ENCODE assay signal across 9 mouse cellular contexts in the genomic region with DNA sequence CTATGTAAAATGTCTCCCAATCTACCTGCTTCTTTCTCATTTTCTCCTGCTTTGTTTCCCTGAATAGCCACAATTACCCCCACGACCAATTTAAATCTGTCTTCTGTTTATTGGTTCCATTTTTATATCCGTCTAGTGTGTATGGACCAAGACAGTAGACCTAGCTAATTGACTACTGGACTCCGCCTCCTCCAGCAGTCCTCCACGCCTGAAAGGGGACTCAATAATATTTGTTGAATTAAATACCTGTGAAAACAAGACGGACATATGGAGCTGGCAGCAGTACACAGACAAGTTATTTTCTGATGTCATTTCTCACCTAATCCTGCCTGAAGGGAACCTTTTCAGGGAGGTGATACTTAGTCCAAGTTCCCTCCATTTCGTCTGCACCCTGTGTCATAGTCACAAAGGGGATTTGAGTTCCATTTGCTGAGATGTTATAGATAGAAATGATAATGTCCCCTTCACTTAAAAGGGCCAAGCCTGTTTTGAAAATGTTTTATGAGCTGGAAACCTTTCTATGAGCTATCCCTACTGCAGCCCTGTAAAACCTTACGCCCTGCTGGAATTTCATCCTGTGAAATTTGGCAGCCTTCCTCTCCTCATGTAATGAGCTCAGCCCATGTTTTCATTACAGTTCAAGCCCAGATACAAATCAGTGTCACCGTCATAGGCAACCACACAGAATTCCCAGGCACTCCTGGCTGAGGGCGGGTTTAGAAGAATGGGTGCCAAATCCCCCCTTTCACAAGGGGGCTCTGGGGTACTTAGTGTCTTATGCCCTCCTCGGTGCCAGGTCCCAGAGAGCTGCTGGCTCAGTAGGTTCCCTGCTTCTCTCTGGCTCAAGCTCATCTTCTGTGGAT.
DNase-seq lines count a peak whose midpoint lies in the region; ATAC-seq and TF ChIP-seq lines count a peak whose summit lies in the region.
"Had no signal": no experiment of that assay in that cellular context is flagged by ENCODE, and none has a peak within 500 bp of the region (broad histone marks: within the 10 kb centered on the region; RNA-seq: fewer than 3 reads in every experiment).

No protein-coding gene starts in this region.

- no peak for TF ChIP-seq EP300 in stomach, postnatal 0 days (optimal IDR thresholded peaks at IDR 0.05)

- no peak for TF ChIP-seq CTCF in stomach, postnatal 0 days (IDR thresholded peaks at IDR 0.05; ENCODE audit: low read depth)

- no peaks in the 10 kb centered on the region for H3K36me3 ChIP-seq in hindbrain, embryonic 14.5 days (replicated peaks; ENCODE audit: control insufficient read depth, insufficient read depth)
- H3K36me3 ChIP-seq in hindbrain, embryonic 11.5 days (ENCODE audit: control insufficient read depth, insufficient read depth, low read length) = no peaks in the 10 kb centered on the region
- no peaks in the 10 kb centered on the region for H3K36me3 ChIP-seq in stomach, postnatal 0 days (ENCODE audit: control insufficient read depth, insufficient read depth, low read length)

- H3K4me3 ChIP-seq in hindbrain, embryonic 14.5 days (replicated peaks; ENCODE audit: low read length) = no peak overlapping the region
- H3K4me3 ChIP-seq in hindbrain, embryonic 11.5 days (ENCODE audit: low read depth, low read length) = no peak overlapping the region
- H3K4me3 ChIP-seq in stomach, postnatal 0 days (ENCODE audit: low read depth, low read length) = no peak overlapping the region
- H3K4me3 ChIP-seq: myocyte had no signal

- peaks cover 4% of the 10 kb centered on the region; the same call in 1 of the 2 replicates for H3K4me1 ChIP-seq in hindbrain, embryonic 14.5 days (replicated peaks; ENCODE audit: control insufficient read depth, insufficient read depth, low read length)
- no peaks in the 10 kb centered on the region for H3K4me1 ChIP-seq in hindbrain, embryonic 11.5 days (replicated peaks; ENCODE audit: control insufficient read depth, insufficient read depth, low read length)
- H3K4me1 ChIP-seq in stomach, postnatal 0 days (replicated peaks; ENCODE audit: control insufficient read depth, insufficient read depth) = no peaks in the 10 kb centered on the region

- H3K27ac ChIP-seq in hindbrain, embryonic 14.5 days = no peak overlapping the region
- H3K27ac ChIP-seq in hindbrain, embryonic 11.5 days (ENCODE audit: low read depth, low read length) = no peak overlapping the region
- H3K27ac ChIP-seq in stomach, postnatal 0 days (replicated peaks) = 0 out of 2 replicates have a peak overlapping the region, but pooled peaks have one; percentile 18

- H3K4me2 ChIP-seq in hindbrain, embryonic 14.5 days (replicated peaks) = no peak overlapping the region
- H3K4me2 ChIP-seq in hindbrain, embryonic 11.5 days (replicated peaks; ENCODE audit: low read depth, low read length) = no peak overlapping the region
- no peak overlapping the region for H3K4me2 ChIP-seq in stomach, postnatal 0 days (replicated peaks; ENCODE audit: low read depth)

- intact Hi-C loops in heart, postnatal 25 days (cut with DNase I) = no loop called here

- H3K9ac ChIP-seq in hindbrain, embryonic 14.5 days = no peak overlapping the region
- H3K9ac ChIP-seq in hindbrain, embryonic 11.5 days (ENCODE audit: low read depth, low read length) = no peak overlapping the region
- H3K9ac ChIP-seq in stomach, postnatal 0 days (ENCODE audit: low read length) = no peak overlapping the region

- 51% methylated on average over 10 of the region's 10 CpGs for WGBS in hindbrain, embryonic 14.5 days
- 78% methylated on average over 10 of the region's 10 CpGs for WGBS in hindbrain, embryonic 11.5 days
- whole genome bisulfite sequencing in stomach, postnatal 0 days = 43% methylated on average over 10 of the region's 10 CpGs

- H3K9me3 ChIP-seq in hindbrain, embryonic 14.5 days (ENCODE audit: control insufficient read depth, low read length) = no peaks in the 10 kb centered on the region
- no peaks in the 10 kb centered on the region for H3K9me3 ChIP-seq in hindbrain, embryonic 11.5 days (ENCODE audit: control insufficient read depth, low read length)
- no peaks in the 10 kb centered on the region for H3K9me3 ChIP-seq in stomach, postnatal 0 days (ENCODE audit: control insufficient read depth, low read length)

- H3K27me3 ChIP-seq in hindbrain, embryonic 14.5 days (ENCODE audit: control insufficient read depth, insufficient read depth, low read length) = no peaks in the 10 kb centered on the region
- H3K27me3 ChIP-seq in hindbrain, embryonic 11.5 days (ENCODE audit: control insufficient read depth, insufficient read depth, low read length) = no peaks in the 10 kb centered on the region
- no peaks in the 10 kb centered on the region for H3K27me3 ChIP-seq in stomach, postnatal 0 days (ENCODE audit: control insufficient read depth, insufficient read depth, low read length)

- peak; percentile 64; the same call in 1 of the 2 replicates for ATAC-seq in hindbrain, embryonic 14.5 days (ENCODE audit: low FRiP score)
- ATAC-seq in hindbrain, embryonic 11.5 days (ENCODE audit: low FRiP score) = no peak
- 0 out of 2 replicates have a peak, but pooled peaks have one; percentile 32 for ATAC-seq in stomach, postnatal 0 days (ENCODE audit: low FRiP score, low TSS enrichment)

- no peak for DNase-seq in hindbrain, embryonic 14.5 days (ENCODE audit: low spot score)
- DNase-seq in hindbrain, embryonic 11.5 days (ENCODE audit: low spot score) = no peak
- DNase-seq in urinary bladder, postnatal 25 days (ENCODE audit: low spot score) = peak; percentile 7
- no peak for DNase-seq in urinary bladder, adult 2 months (ENCODE audit: low spot score)
- DNase-seq in heart, postnatal 25 days (ENCODE audit: low spot score) = peak; percentile 12
- DNase-seq in stomach, postnatal 0 days (ENCODE audit: low spot score) = no peak
- no peak for DNase-seq in testis, postnatal 14 days (ENCODE audit: low spot score)
- DNase-seq in T-cell, adult 2 months (ENCODE audit: low spot score) = no peak

Comparison
In these comparisons a context has a peak if more than half of its experiments do, and no peak if none do; other contexts are left out.
1. DNase-seq: peak in urinary bladder, postnatal 25 days (single experiment) and heart, postnatal 25 days (single experiment); none in hindbrain, embryonic 14.5 days (single experiment), hindbrain, embryonic 11.5 days (single experiment), urinary bladder, adult 2 months (single experiment), stomach, postnatal 0 days (single experiment), testis, postnatal 14 days (single experiment) and T-cell, adult 2 months (single experiment).